Mouse (Mus musculus): ENCODE measurements around the gene Chrm3.

The Chrm3 gene

DNA sequence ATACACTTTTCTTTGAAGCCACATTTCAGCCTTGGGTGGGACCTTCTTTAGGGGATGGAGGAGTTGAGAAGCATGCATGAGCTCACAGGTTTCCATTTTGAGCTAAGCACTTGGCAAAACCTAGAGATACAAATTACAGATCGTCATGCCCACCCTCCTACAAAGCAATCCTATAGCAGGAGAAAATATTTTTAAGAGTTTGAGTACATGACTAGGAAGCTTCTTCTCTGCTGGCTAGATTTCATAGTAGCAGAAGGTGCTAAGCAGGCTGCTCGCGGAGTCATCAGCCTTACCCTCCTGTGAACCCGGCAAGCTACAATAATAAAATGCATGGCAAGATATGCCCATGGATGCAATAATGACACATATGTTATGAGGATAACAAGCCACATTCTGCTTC lies 124.4 kb downstream of the Chrm3 start:
- no peak for DNase-seq (ENCODE audit: low spot score)

GRCm38 (mm10) chr13:10235391-10236169 lies 125.1 kb downstream of the Chrm3 start:
- DNase-seq (ENCODE audit: low spot score) = no peak

DNA sequence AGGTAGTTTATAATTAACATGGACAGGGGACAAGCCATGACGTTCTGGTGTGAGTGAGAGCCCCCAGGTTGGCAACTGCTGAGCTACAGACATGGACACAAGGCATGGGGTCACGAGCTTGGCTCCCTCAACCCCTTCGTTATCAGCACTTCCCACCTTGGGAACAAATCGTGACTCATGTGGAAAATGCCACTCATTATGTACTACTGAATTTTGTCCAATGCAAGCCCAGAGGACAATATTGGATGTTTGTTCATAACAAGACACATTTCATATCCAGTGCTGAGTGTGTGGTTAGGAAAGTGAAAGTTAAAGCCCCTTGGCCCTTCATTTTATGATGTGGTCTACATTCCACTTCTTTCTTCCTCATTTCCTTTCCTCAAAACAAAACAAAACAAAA lies 140.2 kb downstream of the Chrm3 start:
- no peak for DNase-seq (ENCODE audit: low spot score)

GRCm38 (mm10) chr13:10212112-10212511 lies 148.5 kb downstream of the Chrm3 start:
- no peak for DNase-seq (ENCODE audit: low spot score)

- DNase-seq (ENCODE audit: low spot score) = no peak
Observed at GRCm38 (mm10) chr13:10210522-10211244, 150.0 kb downstream of the Chrm3 start.

DNA sequence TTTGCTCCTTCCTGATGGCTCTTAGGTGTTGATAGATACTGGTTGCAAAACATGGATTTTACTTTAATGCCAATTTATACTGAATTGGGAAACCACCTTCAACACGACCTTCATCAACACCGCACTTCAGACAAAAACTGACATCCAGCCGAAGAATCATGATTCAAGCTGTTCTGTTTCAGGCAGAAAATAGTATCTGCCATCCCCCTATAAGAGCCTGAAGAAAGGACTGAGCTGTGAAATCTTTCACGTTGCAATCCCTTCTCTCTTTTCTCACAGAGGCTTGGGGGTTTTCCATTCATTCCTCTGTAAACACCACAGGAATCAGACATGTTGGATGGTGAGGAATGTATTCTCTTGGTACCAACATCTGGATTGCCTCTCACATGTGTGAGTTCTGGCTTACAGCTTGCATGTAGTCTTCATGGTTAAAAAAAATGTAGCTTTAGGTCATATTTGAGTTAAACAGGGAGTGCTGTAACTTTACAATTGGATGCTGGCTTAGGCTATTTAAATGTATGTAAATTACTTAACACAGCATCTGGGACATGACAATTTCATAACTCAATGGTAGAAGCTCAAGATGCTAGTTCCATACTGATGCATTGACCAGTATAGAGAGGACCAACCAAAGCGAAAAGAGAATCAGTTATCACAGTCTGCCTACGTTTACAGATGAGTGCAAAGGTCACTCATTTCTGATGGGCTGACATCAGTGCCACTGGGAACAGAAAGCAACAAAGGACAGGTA lies 161.3 kb downstream of the Chrm3 start:
- DNase-seq (ENCODE audit: low spot score) = no peak

GRCm38 (mm10) chr13:10189829-10190228 lies 170.8 kb downstream of the Chrm3 start:
- DNase-seq (ENCODE audit: low spot score) = no peak

DNA sequence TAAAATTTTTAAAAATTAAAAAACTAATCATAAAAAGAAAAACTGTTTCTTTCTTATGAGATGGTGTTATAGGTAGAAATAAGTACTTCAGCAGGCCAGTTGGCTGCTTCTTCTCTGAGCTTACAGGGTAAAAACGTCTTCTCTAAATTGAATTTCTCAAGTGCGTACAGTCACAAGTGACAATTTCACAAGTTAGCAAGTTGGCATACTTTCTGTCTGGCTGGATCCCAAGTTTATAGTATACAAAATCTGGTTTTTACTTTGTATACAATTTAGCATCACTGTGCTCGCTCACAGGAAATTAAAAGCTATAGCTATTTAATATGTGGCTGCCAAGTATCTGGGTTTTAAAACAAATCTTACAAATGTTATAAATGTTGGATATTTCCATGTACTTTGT lies 172.7 kb downstream of the Chrm3 start:
- DNase-seq (ENCODE audit: low spot score) = no peak

- DNase-seq (ENCODE audit: low spot score) = no peak
Observed at GRCm38 (mm10) chr13:10183837-10184236, 176.8 kb downstream of the Chrm3 start.

DNA sequence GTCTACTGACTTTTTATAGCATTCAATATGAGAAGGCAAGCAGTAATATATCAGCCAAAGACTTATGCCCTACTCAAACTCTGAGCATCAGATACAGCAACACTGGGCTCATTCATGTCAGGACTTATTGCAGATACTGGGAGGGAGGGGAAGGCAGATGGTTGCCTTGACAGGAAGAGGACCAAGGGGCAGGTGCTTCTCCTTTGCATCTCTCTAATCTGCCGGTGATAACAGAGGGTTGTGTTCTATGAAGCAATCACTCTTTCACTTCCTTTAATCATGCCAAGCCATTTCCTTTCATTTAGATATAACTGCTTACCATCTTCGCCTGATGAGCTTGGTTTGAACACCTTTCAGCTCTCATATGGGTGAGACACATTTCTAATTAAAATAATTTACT lies 177.9 kb downstream of the Chrm3 start:
- DNase-seq (ENCODE audit: low spot score) = no peak

DNA sequence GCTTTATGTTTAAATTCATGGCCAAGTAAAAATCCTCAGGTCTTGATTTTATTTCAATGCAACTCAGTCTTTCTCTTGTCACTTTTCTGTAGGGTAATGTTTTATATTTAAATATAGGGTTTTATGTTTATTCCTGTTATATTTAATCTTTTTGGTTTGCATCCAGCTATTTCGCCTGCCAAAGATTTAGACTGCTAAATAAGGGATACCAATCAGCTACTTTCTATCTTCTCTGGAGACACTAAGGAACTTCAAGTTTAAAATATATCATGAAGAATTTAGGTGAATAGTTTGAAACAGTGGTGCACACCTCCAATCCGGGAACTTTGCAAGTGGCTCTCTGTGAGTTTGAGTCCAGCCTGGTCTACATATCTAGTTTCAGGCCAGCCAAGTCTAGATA lies 190.1 kb downstream of the Chrm3 start:
- no peak for DNase-seq (ENCODE audit: low spot score)

DNA sequence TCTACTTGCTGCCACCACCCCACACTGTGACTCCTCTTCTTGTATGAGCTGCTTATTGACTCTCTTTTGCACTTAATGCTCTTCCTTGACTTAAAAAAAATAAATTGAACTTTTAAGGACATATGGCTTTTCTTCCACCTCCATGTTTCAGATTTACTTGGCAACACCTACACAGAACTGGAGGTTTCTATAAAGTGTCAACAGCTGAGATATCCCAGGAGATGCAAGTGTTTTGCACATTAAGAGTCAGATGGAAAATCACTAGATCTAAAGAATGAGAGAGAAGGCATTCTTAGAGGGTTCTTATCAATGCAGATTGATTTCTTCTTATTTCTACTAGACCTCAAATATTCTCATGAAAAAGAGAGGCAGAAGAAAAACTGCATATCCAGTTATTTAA lies 197.3 kb downstream of the Chrm3 start:
- DNase-seq (ENCODE audit: low spot score) = no peak

DNA sequence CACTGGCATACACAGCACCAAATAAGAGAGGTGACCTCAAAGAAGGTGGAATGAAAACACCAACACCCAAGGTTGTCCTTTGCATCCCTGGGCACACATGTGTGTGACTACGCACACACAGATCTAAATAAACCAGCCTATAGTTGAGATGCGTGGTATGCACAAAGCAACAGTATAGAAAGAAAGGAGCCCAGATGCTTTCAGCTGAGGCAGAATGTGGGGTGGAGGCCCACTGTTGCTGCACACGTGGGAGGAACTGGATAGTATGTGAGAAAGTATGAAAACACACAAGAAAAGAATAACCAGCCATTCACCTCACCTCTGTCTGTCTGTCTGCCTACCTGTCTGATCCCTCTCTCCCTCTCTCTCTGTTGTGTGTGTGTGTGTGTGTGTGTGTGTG lies 203.2 kb downstream of the Chrm3 start:
- no peak for DNase-seq (ENCODE audit: low spot score)

- DNase-seq (ENCODE audit: low spot score) = no peak
Observed at GRCm38 (mm10) chr13:10140573-10140972, 220.1 kb downstream of the Chrm3 start.

DNA sequence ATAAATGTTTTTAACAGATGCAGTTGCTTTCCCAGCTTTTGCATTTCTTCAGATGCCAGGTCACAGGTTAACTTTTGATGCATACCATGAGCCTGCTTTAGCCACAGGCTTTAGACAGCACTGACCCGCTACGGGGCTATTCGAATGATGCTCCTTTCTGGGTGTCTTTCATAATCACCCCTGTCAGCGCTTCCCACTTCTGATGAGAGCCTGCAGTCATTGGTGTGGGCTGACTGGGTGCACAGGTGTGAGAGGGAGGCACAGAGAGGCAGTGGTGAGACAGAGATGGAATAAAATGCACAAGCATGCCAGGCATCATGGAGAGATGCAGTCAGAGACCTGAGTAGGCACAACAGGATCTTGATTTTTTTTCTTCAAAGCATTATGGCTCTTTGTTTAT lies 221.8 kb downstream of the Chrm3 start:
- no peak for DNase-seq (ENCODE audit: low spot score)

- DNase-seq (ENCODE audit: low spot score) = no peak
Observed at GRCm38 (mm10) chr13:10131064-10131463, 229.6 kb downstream of the Chrm3 start.

DNA sequence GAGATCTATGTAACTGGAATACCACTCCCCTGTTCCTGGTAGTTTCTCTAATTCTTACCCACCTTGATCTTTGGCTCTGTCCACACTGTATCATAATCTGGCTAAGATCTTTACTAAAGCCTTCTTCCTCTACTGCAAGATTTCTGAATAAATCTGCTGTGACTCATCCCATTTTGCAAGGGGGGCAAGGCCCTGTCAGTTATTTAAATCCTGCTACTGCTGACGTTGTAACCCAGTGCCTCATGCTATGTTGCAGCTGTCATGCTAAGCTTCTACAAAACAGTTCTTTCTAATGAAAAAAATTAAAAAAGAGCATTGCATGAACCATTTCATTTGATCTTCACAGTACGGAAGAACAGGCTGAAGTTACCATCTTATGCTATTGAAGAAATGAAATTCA lies 248.4 kb downstream of the Chrm3 start:
- DNase-seq (ENCODE audit: low spot score) = no peak

- no peak for DNase-seq (ENCODE audit: low spot score)
Observed at GRCm38 (mm10) chr13:10109542-10109941, 251.1 kb downstream of the Chrm3 start.

DNA sequence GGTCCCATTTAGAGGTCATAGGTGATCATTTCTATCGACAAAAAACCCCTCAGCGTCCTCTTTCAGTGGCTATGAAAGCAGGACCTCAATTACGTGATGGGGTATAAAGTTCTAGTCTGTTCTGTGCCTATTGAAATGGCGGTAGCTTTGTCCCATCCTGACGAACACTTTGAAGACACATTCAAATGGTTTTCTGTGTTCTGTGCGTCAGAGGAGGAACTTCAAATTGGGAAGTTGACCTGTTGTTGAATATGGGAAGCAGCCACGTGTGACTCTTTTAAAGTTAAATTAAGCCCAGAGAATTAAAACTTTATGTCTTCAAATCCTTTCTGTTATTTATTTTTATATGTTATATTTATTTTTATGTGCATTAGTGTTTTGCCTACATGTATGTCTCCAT lies 253.3 kb downstream of the Chrm3 start:
- no peak for DNase-seq (ENCODE audit: low spot score)

GRCm38 (mm10) chr13:10090778-10091177 lies 269.9 kb downstream of the Chrm3 start:
- DNase-seq (ENCODE audit: low spot score) = no peak

- DNase-seq (ENCODE audit: low spot score) = no peak
Observed at GRCm38 (mm10) chr13:10086336-10086735, 274.3 kb downstream of the Chrm3 start.

- DNase-seq (ENCODE audit: low spot score) = no peak
Observed at GRCm38 (mm10) chr13:10081896-10082426, 278.7 kb downstream of the Chrm3 start.

DNA sequence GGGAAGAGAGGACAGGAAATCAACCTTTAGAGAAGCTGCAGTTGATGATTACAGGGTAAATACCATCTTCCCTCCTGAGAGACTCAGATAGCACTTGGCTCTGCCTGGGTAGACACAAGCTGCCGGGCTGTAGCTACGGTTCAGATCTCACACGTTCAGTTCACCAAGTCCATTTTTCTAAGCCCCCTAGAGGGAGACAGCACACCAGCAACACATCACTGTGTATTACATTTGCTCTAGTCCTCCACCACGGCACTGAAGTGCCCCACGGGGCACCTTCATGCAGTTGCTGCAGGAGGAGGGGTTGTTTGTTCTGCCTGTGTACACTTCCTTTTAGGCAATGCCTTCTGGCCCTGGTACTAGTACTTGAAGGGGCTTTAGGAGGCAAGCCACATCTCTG lies 289.5 kb downstream of the Chrm3 start:
- peak; percentile 19 for DNase-seq (ENCODE audit: low spot score)

Data from yolk sac, embryonic 10.5 days (tissue).